Mouse (Mus musculus): ENCODE data around the gene Fam174b.

The Fam174b gene

GRCm38 (mm10) chr7:73816255-73816996, 76.3 kb downstream of the Fam174b start:
- DNase-seq (ENCODE audit: low spot score), result no peak

- no peak for DNase-seq (ENCODE audit: low spot score)
Measured at GRCm38 (mm10) chr7:73819366-73819765, 79.3 kb downstream of the Fam174b start.
